Mouse (Mus musculus): ENCODE results near the gene Ppp1r12c. TPM values are rescaled to one million over a fixed set of nuclear protein-coding genes. Genes with fewer than 3 reads are reported as not detected.

The Ppp1r12c gene
- polyA plus RNA-seq, 1 experiment from 2014 or later: 33.6 TPM

GRCm38 (mm10) chr7:4432026-4432425 is 69.5 kb downstream of the Ppp1r12c start:
- WGBS: 95% methylated on average over 8 of the region's 8 CpGs
- no peak for ATAC-seq
- TF ChIP-seq CTCF (IDR thresholded peaks at IDR 0.05; ENCODE audit: low read depth): no peak

GRCm38 (mm10) chr7:4431548-4431947 is 69.9 kb downstream of the Ppp1r12c start:
- H3K27me3 ChIP-seq (replicated peaks; ENCODE audit: control insufficient read depth, insufficient read depth, low read length): no peaks in the 10 kb centered on the region
- no peak overlapping the region for H3K4me2 ChIP-seq (replicated peaks; ENCODE audit: low read depth)
- no peaks in the 10 kb centered on the region for H3K4me1 ChIP-seq (replicated peaks; ENCODE audit: control insufficient read depth, insufficient read depth, low read length)
- no peak for ATAC-seq
- TF ChIP-seq CTCF (IDR thresholded peaks at IDR 0.05; ENCODE audit: low read depth): peak; percentile 90
- 81% methylated on average over 6 of the region's 6 CpGs for WGBS
- no peak overlapping the region for H3K9ac ChIP-seq (ENCODE audit: low read depth, low read length)
- no peak overlapping the region for H3K4me3 ChIP-seq (ENCODE audit: low read depth, low read length)
- no peak overlapping the region for H3K27ac ChIP-seq (ENCODE audit: low read depth, low read length)
- no peaks in the 10 kb centered on the region for H3K9me3 ChIP-seq (ENCODE audit: control insufficient read depth)
- H3K36me3 ChIP-seq (ENCODE audit: control insufficient read depth, insufficient read depth): peaks cover 54% of the 10 kb centered on the region

More at GRCm38 (mm10) chr7:4432026-4432425, 69.5 kb downstream of the Ppp1r12c start:
- H3K4me2 ChIP-seq (replicated peaks; ENCODE audit: low read depth): no peak overlapping the region
- H3K27me3 ChIP-seq (replicated peaks; ENCODE audit: control insufficient read depth, insufficient read depth, low read length): no peaks in the 10 kb centered on the region
- no peaks in the 10 kb centered on the region for H3K4me1 ChIP-seq (replicated peaks; ENCODE audit: control insufficient read depth, insufficient read depth, low read length)
- no peak overlapping the region for H3K27ac ChIP-seq (ENCODE audit: low read depth, low read length)
- H3K9ac ChIP-seq (ENCODE audit: low read depth, low read length): no peak overlapping the region
- peaks cover 55% of the 10 kb centered on the region for H3K36me3 ChIP-seq (ENCODE audit: control insufficient read depth, insufficient read depth)
- H3K4me3 ChIP-seq (ENCODE audit: low read depth, low read length): no peak overlapping the region
- H3K9me3 ChIP-seq (ENCODE audit: control insufficient read depth): no peaks in the 10 kb centered on the region

Small RNA genes within 50 kb of the gene (microRNA-seq; reads per million reads assigned to microRNA genes)
- gene Gm24605: not detected

Other genes with a start within 250 kb of the Ppp1r12c start
- not detected in 2 replicates for gene Ncr1, start 164.0 kb downstream of the Ppp1r12c start, polyA plus RNA-seq (2015; fragmentation: Nextera tagmentation; extraction: Ambion mirVana)
- gene Gp6, start 103.9 kb downstream of the Ppp1r12c start, polyA plus RNA-seq (2015; fragmentation: Nextera tagmentation; extraction: Ambion mirVana): not detected in 2 replicates
- gene Rdh13, start 56.0 kb downstream of the Ppp1r12c start, polyA plus RNA-seq (2015; fragmentation: Nextera tagmentation; extraction: Ambion mirVana): 11.0 and 11.4 TPM in 2 replicates
- gene Eps8l1, start 41.0 kb downstream of the Ppp1r12c start, polyA plus RNA-seq (2015; fragmentation: Nextera tagmentation; extraction: Ambion mirVana): 1.1 and 1.7 TPM in 2 replicates
- 20.1 and 24.3 TPM in 2 replicates for gene Tnnt1, start 14.7 kb upstream of the Ppp1r12c start, polyA plus RNA-seq (2015; fragmentation: Nextera tagmentation; extraction: Ambion mirVana)
- gene Tnni3, start 22.5 kb upstream of the Ppp1r12c start, polyA plus RNA-seq (2015; fragmentation: Nextera tagmentation; extraction: Ambion mirVana): 1.1 TPM in 2 replicates
- gene Dnaaf3, start 30.8 kb upstream of the Ppp1r12c start, polyA plus RNA-seq (2015; fragmentation: Nextera tagmentation; extraction: Ambion mirVana): 0.33 and 0.54 TPM in 2 replicates
- 5.3 and 5.7 TPM in 2 replicates for gene Syt5, start 45.9 kb upstream of the Ppp1r12c start, polyA plus RNA-seq (2015; fragmentation: Nextera tagmentation; extraction: Ambion mirVana)
- gene Ptprh, start 102.4 kb upstream of the Ppp1r12c start, polyA plus RNA-seq (2015; fragmentation: Nextera tagmentation; extraction: Ambion mirVana): 16.7 and 17.1 TPM in 2 replicates
- gene Tmem86b, start 129.7 kb upstream of the Ppp1r12c start, polyA plus RNA-seq (2015; fragmentation: Nextera tagmentation; extraction: Ambion mirVana): 25.1 and 31.4 TPM in 2 replicates
- 4.7 and 5.8 TPM in 2 replicates for gene Ppp6r1, start 157.3 kb upstream of the Ppp1r12c start, polyA plus RNA-seq (2015; fragmentation: Nextera tagmentation; extraction: Ambion mirVana)
- gene Hspbp1, start 183.4 kb upstream of the Ppp1r12c start, polyA plus RNA-seq (2015; fragmentation: Nextera tagmentation; extraction: Ambion mirVana): 43.3 and 45.6 TPM in 2 replicates
- 0.89 and 0.98 TPM in 2 replicates for gene Brsk1, start 188.9 kb upstream of the Ppp1r12c start, polyA plus RNA-seq (2015; fragmentation: Nextera tagmentation; extraction: Ambion mirVana)
- 20.7 and 21.5 TPM in 2 replicates for gene Tmem150b, start 223.6 kb upstream of the Ppp1r12c start, polyA plus RNA-seq (2015; fragmentation: Nextera tagmentation; extraction: Ambion mirVana)
- gene Kmt5c, start 238.4 kb upstream of the Ppp1r12c start, polyA plus RNA-seq (2015; fragmentation: Nextera tagmentation; extraction: Ambion mirVana): 35.8 and 40.2 TPM in 2 replicates